Mouse (Mus musculus) embryonic stem cell, embryonic (primary cell): Measurements from ENCODE around the gene Prkcz.

Experiments used
- CTCF ChIA-PET, 4 experiments: fragments of 300-600 bp in 2 of 4; fragments of 350-600 bp in 2 of 4; sonication (Branson Sonifier 250); formaldehyde crosslinking; loops; one replicate each; lab custom pipeline; 2022; ENCODE audit warnings: inconsistent platforms in 2 of 4; lab: Charles Lee
- POLR2A ChIA-PET, 4 experiments: fragments of 300-600 bp in 2 of 4; fragments of 350-600 bp in 2 of 4; sonication (Branson Sonifier 250); formaldehyde crosslinking; loops; one replicate each; lab custom pipeline; 2022; ENCODE audit warnings: antibody characterized with exemption in 4 of 4, inconsistent platforms in 1 of 4; lab: Charles Lee

Prkcz gene

GRCm38 (mm10) chr4:155370737-155371715 lies 9.9 kb upstream of the Prkcz start:
- CTCF ChIA-PET: interaction anchor here in 3 of 4 experiments (0.5 to 1.3 kb wide), 6 partner anchors 9 to 171 kb away, joined by 3 to 5 read pairs (median 4); partner anchors contain the start of genes Cfap74 (in 1 of the 3) and Prkcz (in 1 of the 3)
- POLR2A ChIA-PET: interaction anchor here in 3 of 4 experiments (0.6 to 3.1 kb wide), 4 partner anchors 9 to 871 kb away, joined by 3 to 13 read pairs (median 4); partner anchors contain the start of gene Prkcz (in 2 of the 3)

DNA sequence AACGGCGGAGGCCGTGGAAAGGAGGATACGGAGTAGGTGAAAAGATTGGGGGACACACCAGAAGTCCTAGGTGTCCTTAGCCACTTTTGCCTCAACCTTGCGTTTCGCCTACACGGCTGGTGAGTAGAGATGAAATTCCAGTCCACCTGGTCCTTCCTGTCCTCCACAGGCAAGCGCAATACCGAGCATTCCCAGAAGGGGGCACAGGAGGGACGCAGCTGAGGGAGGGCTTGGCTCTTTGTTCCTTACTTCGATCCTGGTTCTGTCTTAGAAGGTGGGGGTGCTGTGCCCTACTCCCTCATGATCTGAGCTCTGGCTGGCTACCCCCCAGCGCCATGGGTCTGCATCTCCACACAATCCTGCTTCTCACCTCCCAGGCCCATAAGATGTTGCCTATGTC lies 7.5 kb upstream of the Prkcz start:
- POLR2A ChIA-PET: interaction anchor here in 2 of 4 experiments (0.5 to 1.2 kb wide), 4 partner anchors 9 to 283 kb away, joined by 3 to 5 read pairs (median 3); partner anchors contain the start of gene Tmem52 (in 1 of the 2)
- CTCF ChIA-PET: interaction anchor here (0.6 to 2.2 kb wide), 19 partner anchors 9 to 723 kb away, joined by 3 to 9 read pairs (median 4); partner anchors contain the start of gene Cfap74 (in 1 of the 4)

DNA sequence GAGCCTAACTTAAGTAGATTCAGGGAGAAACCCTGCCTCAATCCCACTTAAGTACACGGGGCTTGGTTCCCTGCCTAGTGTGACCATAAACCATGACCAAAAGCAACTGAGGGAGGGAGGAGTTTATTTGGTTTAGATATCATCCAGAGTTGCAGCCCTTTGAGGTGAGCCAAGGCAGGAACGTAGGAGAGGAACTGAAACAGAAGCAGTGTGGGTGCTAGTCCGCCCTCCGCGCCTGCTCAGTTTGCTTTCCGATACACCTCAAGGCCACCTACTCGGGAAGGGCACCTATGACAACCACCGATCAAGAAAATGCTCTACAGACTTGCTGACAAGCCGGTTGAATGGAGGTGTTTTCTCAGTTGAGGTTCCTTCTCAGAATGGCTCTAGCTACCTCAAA lies 6.6 kb upstream of the Prkcz start:
- POLR2A ChIA-PET: interaction anchor here in 1 of 4 experiments (0.8 kb wide), 1 partner anchor 20 kb away, joined by 3 read pairs; no protein-coding TSS in a partner anchor
- CTCF ChIA-PET: interaction anchor here in 3 of 4 experiments (0.6 to 2.2 kb wide), 7 partner anchors 8 to 113 kb away, joined by 3 to 9 read pairs (median 4); partner anchors contain the start of gene Cfap74 (in 1 of the 3)

GRCm38 (mm10) chr4:155366784-155367183 lies 5.6 kb upstream of the Prkcz start:
- POLR2A ChIA-PET: interaction anchor here in 2 of 4 experiments (1.1 to 1.3 kb wide), 2 partner anchors 12 to 16 kb away, joined by 3 read pairs; no protein-coding TSS in a partner anchor
- CTCF ChIA-PET: interaction anchor here in 2 of 4 experiments (0.6 to 1.8 kb wide), 2 partner anchors 20 to 21 kb away, joined by 3 to 4 read pairs; no protein-coding TSS in a partner anchor

GRCm38 (mm10) chr4:155362443-155362842 lies 1.3 kb upstream of the Prkcz start:
- ChIA-PET POLR2A (interaction anchor here in 2 of 4 experiments (1.1 to 2.8 kb wide), 6 partner anchors 9 to 275 kb away, joined by 3 to 13 read pairs (median 4); partner anchors contain the start of gene Morn1 (in 1 of the 2)), CTCF (interaction anchor here in 2 of 4 experiments (0.6 to 1.2 kb wide), 2 partner anchors 42 to 81 kb away, joined by 3 to 4 read pairs; no protein-coding TSS in a partner anchor)

- ChIA-PET CTCF (interaction anchor here in 3 of 4 experiments (0.6 to 0.7 kb wide), 7 partner anchors 22 to 1299 kb away, joined by 3 to 17 read pairs (median 4); partner anchors contain the start of gene Cfap74 (in 1 of the 3)), POLR2A (interaction anchor here in 3 of 4 experiments (0.7 to 2.8 kb wide), 33 partner anchors 9 to 400 kb away, joined by 3 to 13 read pairs (median 3); partner anchors contain the start of genes Atad3a (in 1 of the 3), Mib2 (in 1 of the 3) and Morn1 (in 1 of the 3))
These were observed 305 bp downstream of the Prkcz start for GRCm38 (mm10) chr4:155360856-155361255.

GRCm38 (mm10) chr4:155359560-155360464 lies 1.3 kb downstream of the Prkcz start:
- CTCF ChIA-PET: interaction anchor here in 2 of 4 experiments (0.7 to 1.5 kb wide), 4 partner anchors 9 to 39 kb away, joined by 3 to 6 read pairs (median 4); no protein-coding TSS in a partner anchor
- POLR2A ChIA-PET: interaction anchor here in 3 of 4 experiments (0.6 to 1.8 kb wide), 14 partner anchors 9 to 759 kb away, joined by 3 to 5 read pairs (median 3); partner anchors contain the start of gene Cfap74 (in 1 of the 3)

DNA sequence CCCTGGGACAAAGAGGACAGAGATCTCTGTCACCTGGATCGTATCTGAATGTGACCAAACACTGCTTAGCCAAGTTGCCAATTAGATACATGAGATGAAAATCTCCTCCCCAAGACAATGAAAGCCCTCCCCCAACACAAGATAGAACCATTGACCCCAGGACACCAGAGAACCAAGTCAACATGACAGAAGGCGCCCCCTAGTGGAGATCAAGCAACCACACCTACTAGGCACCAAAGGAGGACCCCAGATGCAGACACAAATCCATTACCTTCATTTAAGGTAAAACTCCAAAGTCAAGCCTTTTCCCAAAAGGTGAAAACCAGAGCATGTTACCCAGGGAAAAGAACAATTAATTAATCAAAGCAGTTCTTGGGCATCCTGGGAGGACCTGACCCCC lies 3.6 kb downstream of the Prkcz start:
- ChIA-PET CTCF (interaction anchor here in 1 of 4 experiments (1.0 to 1.4 kb wide), 2 partner anchors 14 to 37 kb away, joined by 3 read pairs; no protein-coding TSS in a partner anchor), POLR2A (no interaction called here)

DNA sequence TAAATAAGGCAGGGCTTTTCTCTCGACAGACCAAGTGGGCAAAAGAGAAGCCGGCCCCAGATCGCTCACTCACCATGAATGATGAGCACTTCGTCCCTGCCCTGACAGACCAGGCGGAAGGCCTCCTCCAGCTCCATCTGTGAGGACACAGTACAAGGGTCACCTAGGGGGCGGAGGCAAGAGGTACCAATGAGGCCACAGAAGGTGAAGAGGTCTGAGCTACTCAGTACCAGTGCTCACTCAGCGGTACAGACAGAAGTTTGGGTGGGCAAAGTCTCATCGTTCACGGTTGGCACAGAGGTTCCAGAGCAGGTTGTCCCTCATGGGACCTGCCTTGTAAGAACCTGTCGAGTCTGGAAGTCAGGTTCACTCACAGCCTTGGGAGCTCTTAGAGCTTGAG lies 4.8 kb downstream of the Prkcz start:
- ChIA-PET POLR2A (interaction anchor here in 1 of 4 experiments (0.7 to 1.5 kb wide), 2 partner anchors 18 to 125 kb away, joined by 3 read pairs; no protein-coding TSS in a partner anchor), CTCF (no interaction called here)

GRCm38 (mm10) chr4:155354546-155354945 lies 6.6 kb downstream of the Prkcz start:
- POLR2A ChIA-PET: interaction anchor here in 2 of 4 experiments (0.6 to 1.5 kb wide), 2 partner anchors 16 to 350 kb away, joined by 3 read pairs; partner anchors contain the start of gene Ssu72 (in 1 of the 2)
- CTCF ChIA-PET: no interaction called here

- ChIA-PET POLR2A (no interaction called here), CTCF (no interaction called here)
These were observed 7.1 kb downstream of the Prkcz start for GRCm38 (mm10) chr4:155354035-155354434.

DNA sequence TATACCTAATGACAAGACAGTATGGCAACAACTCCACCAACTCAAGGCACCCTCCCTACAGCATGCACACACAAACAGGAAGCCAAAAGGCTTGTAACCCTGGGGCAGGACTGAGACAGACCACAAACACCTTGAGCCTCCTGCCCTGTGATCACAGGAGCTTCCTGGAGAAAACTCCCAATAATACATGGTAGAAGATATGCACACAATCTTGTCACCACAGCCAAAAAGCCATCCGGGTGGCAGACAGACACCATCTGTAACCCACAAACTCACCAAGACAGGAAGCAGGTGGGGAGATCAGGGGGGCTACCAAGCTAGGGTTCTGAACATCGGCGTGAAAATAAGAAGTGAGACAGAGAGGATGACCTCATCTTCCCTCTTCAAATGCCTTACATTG lies 8.6 kb downstream of the Prkcz start:
- ChIA-PET POLR2A (interaction anchor here in 2 of 4 experiments (1.2 to 1.7 kb wide), 2 partner anchors 9 to 33 kb away, joined by 3 to 6 read pairs; partner anchors contain the start of gene Prkcz (in 1 of the 2)), CTCF (interaction anchor here in 1 of 4 experiments (0.6 kb wide), 1 partner anchor 8 kb away, joined by 4 read pairs; no protein-coding TSS in a partner anchor)

- ChIA-PET CTCF (interaction anchor here in 3 of 4 experiments (0.7 to 1.4 kb wide), 3 partner anchors 21 to 26 kb away, joined by 3 to 4 read pairs (median 3); no protein-coding TSS in a partner anchor), POLR2A (interaction anchor here in 2 of 4 experiments (0.8 to 1.8 kb wide), 5 partner anchors 14 to 55 kb away, joined by 3 to 9 read pairs (median 5); partner anchors contain the start of gene Prkcz (in 2 of the 2))
These were observed 14.8 kb downstream of the Prkcz start for GRCm38 (mm10) chr4:155346350-155346749.

GRCm38 (mm10) chr4:155345608-155345953 lies 15.6 kb downstream of the Prkcz start:
- ChIA-PET POLR2A (interaction anchor here in 2 of 4 experiments (1.3 to 1.7 kb wide), 4 partner anchors 14 to 21 kb away, joined by 3 to 9 read pairs (median 4); partner anchors contain the start of gene Prkcz (in 2 of the 2)), CTCF (interaction anchor here in 3 of 4 experiments (0.7 to 1.4 kb wide), 6 partner anchors 22 to 366 kb away, joined by 3 to 4 read pairs (median 3); no protein-coding TSS in a partner anchor)

DNA sequence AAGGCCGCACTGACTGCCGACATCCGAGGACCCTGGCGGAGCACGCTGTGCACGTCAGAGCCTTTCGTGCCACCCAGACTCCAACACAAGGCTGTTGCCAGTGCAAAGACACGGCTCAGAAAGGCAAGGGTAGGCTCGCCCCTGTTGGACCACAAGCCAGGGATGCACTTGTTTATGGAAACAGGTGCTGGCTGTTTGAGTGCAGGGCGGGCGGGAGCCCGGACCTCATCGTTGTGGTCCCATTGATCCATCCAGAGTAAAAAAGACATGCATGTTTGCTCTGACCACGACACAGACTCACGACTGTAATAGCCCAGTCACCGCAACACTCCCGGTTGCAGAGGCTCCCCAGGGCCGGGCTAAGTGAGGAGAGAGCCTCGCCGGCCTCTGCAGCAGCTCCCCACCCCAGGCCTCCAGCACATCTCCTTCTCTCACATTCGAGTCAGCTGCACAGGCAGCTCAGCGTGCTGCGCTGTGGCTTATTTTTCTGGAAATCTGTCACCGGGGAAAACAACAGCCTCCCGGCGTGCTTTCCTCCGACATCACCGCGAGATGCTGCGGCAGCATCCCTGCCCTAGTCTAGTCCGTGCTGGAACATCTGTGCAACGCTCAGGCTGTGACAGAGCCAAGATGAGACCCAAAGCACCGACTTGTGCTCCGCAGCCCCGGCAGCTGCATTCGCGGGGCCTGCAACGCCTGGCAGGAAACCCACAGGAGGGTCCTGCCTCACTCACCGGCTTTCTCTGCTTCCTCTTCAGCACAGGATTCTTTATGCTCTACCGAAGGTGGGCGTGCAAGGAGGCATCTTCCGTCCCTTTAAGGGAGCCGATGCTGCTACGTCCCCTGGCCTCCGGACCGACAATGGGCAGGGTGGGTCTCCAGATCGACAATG lies 16.2 kb downstream of the Prkcz start:
- CTCF ChIA-PET: interaction anchor here in 2 of 4 experiments (0.6 to 1.4 kb wide), 5 partner anchors 8 to 366 kb away, joined by 3 to 4 read pairs (median 3); no protein-coding TSS in a partner anchor
- POLR2A ChIA-PET: interaction anchor here in 3 of 4 experiments (0.8 to 2.2 kb wide), 9 partner anchors 10 to 218 kb away, joined by 3 to 9 read pairs (median 5); partner anchors contain the start of genes Prkcz (in 2 of the 3) and Nadk (in 1 of the 3)
